Mouse (Mus musculus) heart, embryonic 15.5 days (tissue): ENCODE measurements around the gene Asic3. TPM values are rescaled to one million over a fixed set of nuclear protein-coding genes. Genes with fewer than 3 reads are reported as not detected.
A peak's percentile ranks its signal among the peaks of the same experiment; 100 is the strongest.

Source experiments
- ATAC-seq: fragments of 200-750 bp; cut with Nextera tagmentation; replicated peaks from 2 replicates; pipeline ENCODE4 v1.8.0; 2017; ENCODE audit warnings: low read depth, moderate TSS enrichment; ENCODE audit not compliant: insufficient number of reproducible peaks, insufficient read depth, low FRiP score
- H3K27ac ChIP-seq: fragments of 300-500 bp; sonication (generic); 2 replicates; pipeline ENCODE4 v1.5.1; 2015; ENCODE audit warnings: mild to moderate bottlenecking, inconsistent platforms
- H3K27me3 ChIP-seq: fragments of 300-500 bp; sonication (generic); 2 replicates; pipeline ENCODE4 v1.6.1; 2015; ENCODE audit warnings: inconsistent platforms
- H3K36me3 ChIP-seq: fragments of 300-500 bp; sonication (generic); 2 replicates; pipeline ENCODE4 v1.6.1; 2015; ENCODE audit warnings: mild to moderate bottlenecking, inconsistent platforms
- H3K4me1 ChIP-seq: fragments of 300-500 bp; sonication (generic); replicated peaks from 2 replicates; pipeline ENCODE4 v1.6.1; 2015; ENCODE audit warnings: inconsistent platforms
- H3K4me2 ChIP-seq: fragments of 300-500 bp; sonication (generic); 2 replicates; pipeline ENCODE4 v1.6.1; 2015; ENCODE audit warnings: inconsistent platforms, mild to moderate bottlenecking, moderate library complexity
- H3K4me3 ChIP-seq: fragments of 300-500 bp; sonication (generic); 2 replicates; pipeline ENCODE4 v1.5.1; 2015; ENCODE audit warnings: mild to moderate bottlenecking, inconsistent platforms
- H3K9ac ChIP-seq: fragments of 300-500 bp; sonication (generic); 2 replicates; pipeline ENCODE4 v1.6.1; 2015; ENCODE audit warnings: mild to moderate bottlenecking, inconsistent platforms
- H3K9me3 ChIP-seq: fragments of 300-500 bp; sonication (generic); replicated peaks from 2 replicates; pipeline ENCODE4 v1.6.1; 2016; ENCODE audit warnings: inconsistent platforms
- WGBS: fragments of 180-500 bp; shearing (Covaris S2); methylation state at CpG from one replicate; pipeline ENCODE4 v1.1.7; 2015; ENCODE audit warnings: mixed read lengths; 5-methylcytosine and 5-hydroxymethylcytosine counted together
- polyA plus RNA-seq: library from polyadenylated mRNA; unstranded; fragments of >200 nt; fragmentation: Nextera tagmentation; extraction: Ambion mirVana; gene quantifications from 2 replicates; pipeline ENCODE4 v1.2.1, GENCODE M21; 2015

Asic3 gene
- polyA plus RNA-seq, 1 experiment from 2014 or later: not detected

DNA sequence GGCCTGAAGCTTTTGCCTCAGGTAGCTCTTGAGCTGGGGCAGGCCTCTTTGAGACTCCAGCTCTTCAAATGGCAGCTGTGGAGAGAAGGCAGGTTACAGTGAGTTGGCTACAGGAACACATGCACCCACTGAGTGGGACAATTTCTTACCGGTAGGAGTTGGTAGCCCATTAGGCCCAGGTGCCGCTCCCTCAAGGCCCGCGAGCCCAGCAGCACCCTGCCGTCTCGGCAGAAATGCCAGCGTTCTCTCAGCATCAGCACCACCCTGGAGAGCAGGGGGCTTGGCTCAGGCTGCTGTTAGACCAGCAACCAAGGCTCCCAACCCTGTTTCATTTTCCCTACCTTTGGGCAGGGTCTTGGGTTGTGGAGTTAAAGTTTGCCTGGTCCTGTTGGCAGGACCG lies 28.0 kb downstream of the Asic3 start:
- no peak overlapping the region for H3K9ac ChIP-seq
- peaks cover 27% of the 10 kb centered on the region for H3K4me1 ChIP-seq
- 88% methylated on average over 8 of the region's 8 CpGs for WGBS
- no peak for ATAC-seq
- peaks cover 62% of the 10 kb centered on the region for H3K36me3 ChIP-seq
- H3K4me3 ChIP-seq: no peak overlapping the region
- no peaks in the 10 kb centered on the region for H3K9me3 ChIP-seq
- no peak overlapping the region for H3K27ac ChIP-seq
- no peaks in the 10 kb centered on the region for H3K27me3 ChIP-seq
- H3K4me2 ChIP-seq: no peak overlapping the region

DNA sequence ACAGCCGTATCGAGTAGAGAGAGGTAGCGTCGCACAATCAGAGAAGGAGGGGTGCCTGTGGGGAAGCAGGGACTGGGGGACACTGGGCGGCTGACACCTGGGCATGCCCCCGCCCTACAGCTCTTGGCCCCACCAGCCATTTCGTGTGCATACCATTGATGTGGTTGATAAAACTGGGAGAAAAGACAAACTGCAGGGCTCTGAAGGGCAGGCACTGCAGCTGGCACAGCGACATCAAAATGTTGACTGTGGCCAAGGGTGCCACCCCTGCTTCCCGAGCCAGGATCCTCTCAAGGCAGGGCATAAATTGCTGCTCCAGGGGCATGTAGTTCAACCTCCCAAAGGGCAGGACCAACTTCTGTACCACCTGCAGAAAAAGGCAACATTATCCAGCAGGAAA lies 28.8 kb downstream of the Asic3 start:
- Histone ChIP-seq H3K4me1 (peaks cover 31% of the 10 kb centered on the region), H3K27ac (no peak overlapping the region), H3K9me3 (no peaks in the 10 kb centered on the region), H3K9ac (no peak overlapping the region), H3K36me3 (peaks cover 57% of the 10 kb centered on the region), H3K4me3 (no peak overlapping the region), H3K4me2 (no peak overlapping the region), H3K27me3 (no peaks in the 10 kb centered on the region)
- ATAC-seq: no peak
- WGBS: 81% methylated on average over 9 of the region's 9 CpGs

DNA sequence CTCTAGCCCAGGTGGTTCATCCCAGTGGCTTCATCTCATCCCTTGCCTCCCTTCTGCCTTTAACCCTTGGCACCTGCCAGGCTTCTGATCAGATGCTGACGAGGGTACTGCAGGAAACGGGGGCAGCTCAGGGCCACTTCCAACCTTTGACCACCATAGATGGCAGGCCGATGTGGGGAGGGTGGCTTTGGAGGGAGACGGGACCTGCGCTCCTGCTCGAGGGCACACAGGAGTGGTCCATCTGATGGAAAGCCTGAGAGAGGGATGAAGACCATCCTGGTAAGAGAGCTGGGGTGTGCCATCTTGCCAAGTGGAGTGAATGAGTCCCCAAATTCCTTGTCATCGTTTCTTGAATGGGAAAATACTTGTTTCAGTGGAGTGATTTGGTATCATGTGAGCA lies 30.0 kb downstream of the Asic3 start:
- H3K9ac ChIP-seq: no peak overlapping the region
- H3K9me3 ChIP-seq: no peaks in the 10 kb centered on the region
- H3K4me3 ChIP-seq: no peak overlapping the region
- H3K36me3 ChIP-seq: peaks cover 46% of the 10 kb centered on the region
- H3K27ac ChIP-seq: no peak overlapping the region
- no peaks in the 10 kb centered on the region for H3K27me3 ChIP-seq
- no peak for ATAC-seq
- 87% methylated on average over 7 of the region's 7 CpGs for WGBS
- peaks cover 42% of the 10 kb centered on the region for H3K4me1 ChIP-seq
- no peak overlapping the region for H3K4me2 ChIP-seq

GRCm38 (mm10) chr5:24443927-24444326 lies 30.7 kb downstream of the Asic3 start:
- peaks cover 39% of the 10 kb centered on the region for H3K36me3 ChIP-seq
- H3K9me3 ChIP-seq: no peaks in the 10 kb centered on the region
- peak overlapping the region; percentile 92 for H3K9ac ChIP-seq
- peaks cover 42% of the 10 kb centered on the region for H3K4me1 ChIP-seq
- no peaks in the 10 kb centered on the region for H3K27me3 ChIP-seq
- 82% methylated on average over 12 of the region's 12 CpGs for WGBS
- peak overlapping the region; percentile 82 for H3K4me3 ChIP-seq
- no peak for ATAC-seq
- H3K4me2 ChIP-seq: peak overlapping the region; percentile 86
- H3K27ac ChIP-seq: peak overlapping the region; percentile 95

DNA sequence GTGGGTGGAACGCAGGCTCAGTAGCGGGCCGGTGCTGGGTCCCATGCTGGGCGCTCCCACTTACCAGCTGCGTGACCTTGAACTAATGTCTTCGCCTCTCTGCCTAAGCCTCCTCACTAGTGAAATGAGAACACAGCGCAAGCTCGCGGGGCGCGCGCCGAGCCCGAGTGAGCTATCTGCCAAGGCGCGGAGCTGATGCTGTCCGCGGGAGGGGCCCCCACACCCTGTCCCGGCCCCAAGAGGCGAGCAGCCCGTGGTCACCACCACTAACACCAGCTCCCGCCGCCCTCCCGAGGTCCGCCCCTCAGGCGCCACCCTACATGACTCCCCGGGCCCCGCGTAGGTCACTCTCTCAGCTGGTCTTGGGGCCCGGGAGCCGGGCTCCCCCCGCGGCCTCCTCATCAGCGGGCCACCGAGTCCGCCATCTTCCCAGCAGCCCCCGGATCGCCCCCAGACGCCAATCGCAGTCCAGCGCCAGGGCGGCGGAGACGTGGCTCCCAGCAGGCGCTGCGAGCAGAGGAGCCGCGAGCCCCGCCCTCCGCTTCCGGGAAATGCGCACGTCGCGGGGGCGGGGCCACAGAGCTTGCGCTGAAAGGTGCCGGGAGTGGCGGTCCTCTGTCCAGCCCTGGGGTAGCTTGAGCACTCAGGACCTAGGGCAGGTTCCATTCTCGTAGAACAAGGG lies 31.7 kb downstream of the Asic3 start, which contains the start of gene Fastk:
Gene Fastk, minus strand, starts transcription at position 542 of the 682 bp plus-strand sequence.
- Histone ChIP-seq H3K4me2 (peak within 1 kb of the TSS; percentile 86), H3K27me3 (no peaks in the 10 kb centered on the region), H3K4me3 (peak within 1 kb of the TSS; percentile 82), H3K9ac (peak within 1 kb of the TSS; percentile 92), H3K9me3 (no peaks in the 10 kb centered on the region), H3K36me3 (peaks cover 30% of the 10 kb centered on the region; the same call in 1 of the 2 replicates), H3K27ac (peak within 1 kb of the TSS; percentile 95), H3K4me1 (peaks cover 42% of the 10 kb centered on the region)
- under 1% methylated on average over 60 of the region's 60 CpGs for WGBS
- ATAC-seq: peak; percentile 85

DNA sequence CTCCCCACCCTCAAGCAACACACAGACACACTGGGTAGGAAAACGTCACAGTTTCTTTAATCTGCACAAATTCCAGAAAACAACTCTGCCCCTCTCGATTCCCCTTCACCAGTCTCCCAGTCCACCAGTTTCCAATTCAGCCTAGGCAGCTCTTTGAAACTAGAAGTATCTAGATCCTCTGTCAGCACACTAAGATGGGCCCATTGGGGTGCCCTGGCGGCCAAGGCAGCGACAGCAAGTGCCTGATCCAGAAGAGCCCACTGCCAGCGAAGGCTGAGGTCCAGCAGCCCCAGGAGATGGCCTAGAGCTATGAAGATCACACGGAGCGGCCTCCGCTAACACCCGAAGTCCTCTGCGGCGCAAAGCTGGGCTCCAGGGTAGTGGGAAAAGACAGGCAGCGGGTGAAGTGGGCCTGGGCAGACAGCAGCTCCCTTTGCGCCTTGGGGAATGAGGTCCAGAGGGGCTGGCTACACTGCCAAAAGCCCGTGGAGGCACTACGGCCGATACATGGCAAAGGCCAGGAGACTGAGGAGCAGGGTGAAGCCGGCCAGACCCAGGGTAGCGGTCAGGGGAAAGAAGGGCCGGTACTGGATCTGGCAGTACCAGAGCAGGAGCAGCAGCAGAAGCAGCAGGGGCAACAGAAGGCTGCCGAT lies 32.4 kb downstream of the Asic3 start:
- peak overlapping the region; percentile 86 for H3K4me2 ChIP-seq
- H3K27ac ChIP-seq: peak overlapping the region; percentile 95
- peak overlapping the region; percentile 82 for H3K4me3 ChIP-seq
- no peak for ATAC-seq
- peak overlapping the region; percentile 92; the same call in 1 of the 2 replicates for H3K9ac ChIP-seq
- no peaks in the 10 kb centered on the region for H3K9me3 ChIP-seq
- H3K36me3 ChIP-seq: peaks cover 27% of the 10 kb centered on the region; the same call in 1 of the 2 replicates
- no peaks in the 10 kb centered on the region for H3K27me3 ChIP-seq
- WGBS: 53% methylated on average over 20 of the region's 20 CpGs
- peaks cover 42% of the 10 kb centered on the region for H3K4me1 ChIP-seq

GRCm38 (mm10) chr5:24446630-24447029 lies 33.4 kb downstream of the Asic3 start:
- peaks cover 17% of the 10 kb centered on the region; the same call in 1 of the 2 replicates for H3K36me3 ChIP-seq
- no peaks in the 10 kb centered on the region for H3K9me3 ChIP-seq
- H3K27me3 ChIP-seq: no peaks in the 10 kb centered on the region
- H3K27ac ChIP-seq: no peak overlapping the region
- H3K4me2 ChIP-seq: no peak overlapping the region; the same call in 1 of the 2 replicates
- H3K4me1 ChIP-seq: peaks cover 47% of the 10 kb centered on the region
- H3K9ac ChIP-seq: no peak overlapping the region
- WGBS: 90% methylated on average over 7 of the region's 7 CpGs
- ATAC-seq: no peak
- H3K4me3 ChIP-seq: peak overlapping the region; percentile 75; the same call in 1 of the 2 replicates

DNA sequence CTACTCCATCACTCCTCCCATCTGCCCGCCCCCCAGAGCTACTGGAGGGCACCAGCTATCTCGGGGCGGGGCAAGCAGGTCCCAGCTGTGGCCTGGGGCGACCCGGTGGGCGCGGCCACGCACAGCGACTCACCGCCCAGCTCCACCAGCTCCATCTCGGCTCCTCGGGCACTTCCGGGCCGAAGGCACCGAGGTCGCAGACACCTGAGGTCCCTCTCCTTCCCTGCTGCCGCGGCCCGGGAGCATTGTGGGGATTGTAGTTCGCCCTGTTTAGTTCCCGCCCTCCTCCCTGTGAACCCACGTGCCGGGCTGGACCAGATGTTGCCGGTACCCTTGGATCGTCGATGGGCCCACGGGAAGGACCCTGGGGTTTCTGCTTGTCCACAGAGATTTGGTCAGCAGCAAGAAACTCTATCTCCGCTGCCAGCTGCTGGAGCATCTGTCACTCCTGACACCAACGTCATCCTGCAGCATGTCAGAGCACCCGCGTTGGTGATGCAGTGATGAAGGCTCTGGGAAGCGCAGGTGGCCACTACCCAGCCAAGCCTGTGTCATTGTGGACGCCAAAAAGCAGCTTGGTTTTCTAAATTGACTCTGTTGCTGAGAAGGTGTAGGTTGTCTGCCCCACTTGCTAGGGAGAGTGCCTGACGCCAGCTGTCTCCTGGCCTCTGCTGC lies 34.6 kb downstream of the Asic3 start, which contains the start of gene Tmub1:
Gene Tmub1, minus strand, starts transcription at position 231 of the 675 bp plus-strand sequence.
- Histone ChIP-seq H3K4me2 (peak within 1 kb of the TSS; percentile 89), H3K36me3 (peaks cover 9% of the 10 kb centered on the region; the same call in 1 of the 2 replicates), H3K9ac (peak within 1 kb of the TSS; percentile 70), H3K27ac (peak within 1 kb of the TSS; percentile 72), H3K27me3 (no peaks in the 10 kb centered on the region), H3K9me3 (no peaks in the 10 kb centered on the region), H3K4me3 (peak within 1 kb of the TSS; percentile 75), H3K4me1 (peaks cover 44% of the 10 kb centered on the region)
- peak; percentile 33 for ATAC-seq
- 3% methylated on average over 34 of the region's 34 CpGs for WGBS

GRCm38 (mm10) chr5:24451264-24452029 lies 38.3 kb downstream of the Asic3 start:
- H3K9me3 ChIP-seq: no peaks in the 10 kb centered on the region
- peak overlapping the region; percentile 86 for H3K9ac ChIP-seq
- peak; percentile 79 for ATAC-seq
- peak overlapping the region; percentile 95 for H3K27ac ChIP-seq
- H3K27me3 ChIP-seq: no peaks in the 10 kb centered on the region
- H3K4me1 ChIP-seq: peaks cover 55% of the 10 kb centered on the region
- no peaks in the 10 kb centered on the region for H3K36me3 ChIP-seq
- 4% methylated on average over 38 of the region's 66 CpGs for WGBS
- H3K4me3 ChIP-seq: peak overlapping the region; percentile 65
- peak overlapping the region; percentile 84 for H3K4me2 ChIP-seq

DNA sequence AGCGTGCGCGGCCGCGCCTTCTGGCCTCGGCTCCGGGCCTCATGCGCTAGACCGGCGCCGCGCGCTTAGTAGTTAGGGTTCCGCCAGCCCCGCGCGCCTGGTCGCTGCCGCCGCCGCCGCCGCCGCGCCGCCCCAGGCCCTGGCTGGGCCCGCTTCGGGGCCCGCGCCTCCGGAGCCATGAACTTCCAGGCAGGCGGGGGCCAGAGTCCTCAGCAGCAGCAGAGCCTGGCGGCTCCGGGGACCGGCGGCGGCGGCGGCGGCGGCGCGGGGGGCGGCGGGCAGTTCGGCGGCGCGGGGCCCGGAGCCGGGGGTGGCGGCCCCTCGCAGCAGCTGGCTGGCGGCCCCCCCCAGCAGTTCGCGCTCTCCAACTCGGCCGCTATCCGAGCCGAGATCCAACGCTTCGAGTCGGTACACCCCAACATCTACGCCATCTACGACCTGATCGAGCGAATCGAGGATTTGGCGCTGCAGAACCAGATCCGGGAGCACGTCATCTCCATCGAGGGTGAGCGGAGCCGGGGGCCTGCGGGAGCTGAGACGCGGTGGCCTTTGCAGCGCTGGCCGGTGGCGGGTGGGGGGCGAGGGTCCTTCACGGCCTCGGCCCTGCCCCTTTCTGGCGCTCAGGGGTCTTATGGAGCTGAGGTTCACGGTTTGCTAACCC lies 39.0 kb downstream of the Asic3 start, which contains the start of gene Agap3:
Gene Agap3, plus strand, starts transcription at position 148 of the 661 bp plus-strand sequence.
- H3K9me3 ChIP-seq: no peaks in the 10 kb centered on the region
- no peaks in the 10 kb centered on the region for H3K36me3 ChIP-seq
- no peaks in the 10 kb centered on the region for H3K27me3 ChIP-seq
- ATAC-seq: peak; percentile 19
- WGBS: under 1% methylated on average over 72 of the region's 85 CpGs
- H3K4me3 ChIP-seq: peak within 1 kb of the TSS; percentile 65
- H3K4me1 ChIP-seq: peaks cover 50% of the 10 kb centered on the region
- peak within 1 kb of the TSS; percentile 95 for H3K27ac ChIP-seq
- peak within 1 kb of the TSS; percentile 84 for H3K4me2 ChIP-seq
- peak within 1 kb of the TSS; percentile 86 for H3K9ac ChIP-seq
